Mouse (Mus musculus) spleen, adult 2 months (tissue): ENCODE measurements around the gene Dmbt1. TPM values are rescaled to one million over a fixed set of nuclear protein-coding genes. Genes with fewer than 3 reads are reported as not detected.
A peak's percentile ranks its signal among the peaks of the same experiment; 100 is the strongest.
"Not testable (repeated sequence)": the region's sequence is repeated elsewhere in the genome, so short reads cannot be mapped to it uniquely, and the experiment has no call there.

Source experiments
- DNase-seq, 2 experiments: peaks; one replicate each; pipeline versions ENCODE4 v3.0.0 to v3.0.0-alpha.2; 2012 to 2021; ENCODE audit warnings: low spot score in 2 of 2, low read depth in 1 of 2
- H3K27ac ChIP-seq: fragments of 200-500 bp; 2 replicates; pipeline ENCODE4 v1.5.1; 2012; ENCODE audit warnings: low read length, inconsistent platforms; ENCODE audit not compliant: insufficient read depth
- H3K27me3 ChIP-seq: fragments of 200-500 bp; 2 replicates; pipeline ENCODE4 v1.6.1; 2012; ENCODE audit warnings: mild to moderate bottlenecking, moderate library complexity, low read length, inconsistent platforms; ENCODE audit not compliant: control insufficient read depth, insufficient read depth
- H3K36me3 ChIP-seq: fragments of 200-500 bp; 2 replicates; pipeline ENCODE4 v1.6.1; 2012; ENCODE audit warnings: mild to moderate bottlenecking, low read length, inconsistent platforms; ENCODE audit not compliant: control insufficient read depth, insufficient read depth
- H3K4me1 ChIP-seq: fragments of 200-500 bp; 2 replicates; pipeline ENCODE4 v1.6.1; 2011; ENCODE audit warnings: inconsistent platforms; ENCODE audit not compliant: control insufficient read depth, insufficient read depth, insufficient read length
- H3K4me3 ChIP-seq: fragments of 200-500 bp; 2 replicates; pipeline ENCODE4 v1.5.1; 2011; ENCODE audit warnings: mild to moderate bottlenecking, inconsistent platforms; ENCODE audit not compliant: insufficient read depth, insufficient read length; ENCODE audit errors: extremely low read depth
- CTCF ChIP-seq: fragments of 200-500 bp; IDR thresholded peaks from 2 replicates; pipeline ENCODE4 v1.5.1; 2011; ENCODE audit warnings: mild to moderate bottlenecking, inconsistent platforms; ENCODE audit not compliant: insufficient read depth, insufficient read length, insufficient replicate concordance; ENCODE audit errors: extremely low read depth
- POLR2A ChIP-seq: fragments of 200-500 bp; IDR thresholded peaks from 2 replicates; pipeline ENCODE4 v1.6.1; 2011; ENCODE audit warnings: low read depth, low read length, inconsistent platforms
- WGBS: fragments of 180-500 bp; shearing (Covaris S2); methylation state at CpG from one replicate; pipeline ENCODE4 v1.1.7; 2018; 5-methylcytosine and 5-hydroxymethylcytosine counted together
- polyA plus RNA-seq: library from polyadenylated mRNA; depleted of rRNA; stranded (reverse); fragments of >200 nt; gene quantifications from 2 replicates; pipeline ENCODE4 v1.2.3, GENCODE M21; 2012

The Dmbt1 gene
- polyA plus RNA-seq, 1 experiment: 117 TPM

DNA sequence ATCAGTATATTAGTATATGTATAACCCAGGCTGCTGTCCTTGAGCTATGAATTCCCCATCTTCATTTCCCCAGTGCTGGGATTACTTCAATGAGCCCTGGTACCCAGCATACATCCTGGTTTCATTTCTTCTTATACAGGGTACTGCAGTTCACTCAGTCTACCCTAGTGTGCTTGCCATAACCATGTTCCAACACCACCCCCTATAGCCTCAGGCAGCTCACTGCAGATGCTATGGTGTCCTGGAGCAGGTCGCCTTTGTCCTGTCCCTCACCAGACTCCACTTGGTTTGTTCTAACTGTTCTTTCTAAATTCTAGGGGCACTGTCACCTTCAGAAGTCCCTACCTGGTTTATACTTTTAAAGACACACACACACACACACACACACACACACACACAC is 10.8 kb downstream of the Dmbt1 start:
- Histone ChIP-seq H3K4me1 (no peaks in the 10 kb centered on the region), H3K36me3 (no peaks in the 10 kb centered on the region), H3K27me3 (no peaks in the 10 kb centered on the region), H3K4me3 (no peak overlapping the region), H3K27ac (no peak overlapping the region)
- 59% methylated on average over 1 of the region's 1 CpGs for WGBS
- DNase-seq: no peak
- no peak for TF ChIP-seq CTCF
- TF ChIP-seq POLR2A: no peak

DNA sequence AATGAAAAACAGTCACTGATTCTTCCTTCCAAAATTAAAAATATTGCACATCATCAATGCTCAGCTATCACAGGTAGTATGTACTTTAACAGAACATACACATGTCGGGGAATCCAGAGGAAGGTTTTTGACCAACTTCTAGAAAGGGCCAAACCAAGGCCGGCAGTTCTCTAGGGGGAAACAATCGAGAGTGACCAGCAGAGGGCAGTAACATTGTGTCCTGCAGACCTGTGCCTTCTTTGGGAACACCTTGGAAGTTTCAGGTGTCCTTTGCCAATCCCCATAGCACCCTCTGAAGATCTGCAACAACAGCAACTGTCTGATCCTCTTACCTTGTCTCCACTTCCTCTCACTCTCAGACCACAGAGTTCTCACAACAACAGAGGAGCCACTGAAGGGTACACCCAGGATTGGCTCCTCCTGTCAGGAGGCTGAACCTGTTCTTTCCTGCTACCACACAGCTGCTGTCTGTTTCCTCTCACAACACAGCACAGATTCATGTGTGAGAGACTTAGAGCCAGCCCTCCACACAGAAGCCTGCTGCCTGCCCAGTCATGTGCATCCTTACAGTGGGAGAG is 13.5 kb downstream of the Dmbt1 start:
- H3K36me3 ChIP-seq, H3K4me1 ChIP-seq, H3K27me3 ChIP-seq, H3K4me3 ChIP-seq: not testable (repeated sequence)
- 0 out of 2 replicates have a peak overlapping the region, but pooled peaks have one; percentile 44 for H3K27ac ChIP-seq
- 30% methylated on average over 3 of the region's 3 CpGs for WGBS
- peak in 1 of 2 experiments; percentile 5 for DNase-seq

DNA sequence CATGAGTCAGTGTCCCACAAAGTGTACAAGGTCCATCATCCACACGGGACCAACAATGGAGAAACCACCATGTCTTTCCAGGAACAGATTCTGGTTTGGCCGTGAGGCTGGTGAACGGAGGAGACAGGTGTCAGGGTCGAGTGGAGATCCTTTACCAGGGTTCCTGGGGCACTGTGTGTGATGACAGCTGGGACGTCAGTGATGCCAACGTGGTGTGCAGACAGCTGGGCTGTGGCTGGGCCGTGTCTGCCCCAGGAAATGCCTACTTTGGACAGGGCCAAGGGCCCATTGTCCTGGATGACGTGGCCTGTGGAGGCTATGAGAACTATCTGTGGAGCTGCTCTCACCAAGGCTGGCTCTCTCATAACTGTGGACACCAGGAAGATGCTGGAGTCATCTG is 18.0 kb downstream of the Dmbt1 start:
- not testable (repeated sequence) for H3K27ac ChIP-seq, H3K4me3 ChIP-seq, H3K27me3 ChIP-seq, H3K36me3 ChIP-seq, DNase-seq, H3K4me1 ChIP-seq
- WGBS: 80% methylated on average over 8 of the region's 8 CpGs

DNA sequence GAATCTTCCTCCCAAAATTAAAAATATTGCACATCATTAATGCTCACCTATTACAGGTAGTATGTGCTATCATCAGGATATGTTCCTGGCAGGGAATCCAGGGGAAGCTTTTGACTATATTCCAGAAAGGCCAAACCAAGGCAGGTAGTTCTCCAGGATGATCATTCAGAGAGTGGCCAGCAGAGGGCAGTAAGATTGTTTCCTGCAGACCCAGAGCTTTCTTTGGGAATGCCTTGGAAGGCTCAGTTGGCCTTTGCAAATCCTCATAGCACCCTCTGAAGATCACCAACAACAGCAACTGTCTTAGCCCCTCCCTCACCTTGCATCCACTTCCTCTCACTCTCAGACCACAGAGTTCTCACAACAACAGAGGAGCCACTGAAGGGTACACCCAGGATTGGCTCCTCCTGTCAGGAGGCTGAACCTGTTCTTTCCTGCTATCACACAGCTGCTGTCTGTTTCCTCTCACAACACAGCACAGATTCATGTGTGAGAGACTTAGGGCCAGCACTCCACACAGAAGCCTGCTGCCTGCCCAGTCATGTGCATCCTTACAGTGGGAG is 23.0 kb downstream of the Dmbt1 start:
- Histone ChIP-seq H3K27me3 (no peaks in the 10 kb centered on the region), H3K4me3 (no peak overlapping the region), H3K27ac (no peak overlapping the region), H3K4me1 (no peaks in the 10 kb centered on the region), H3K36me3 (no peaks in the 10 kb centered on the region)
- TF ChIP-seq CTCF: no peak
- TF ChIP-seq POLR2A: no peak
- no peak for DNase-seq

DNA sequence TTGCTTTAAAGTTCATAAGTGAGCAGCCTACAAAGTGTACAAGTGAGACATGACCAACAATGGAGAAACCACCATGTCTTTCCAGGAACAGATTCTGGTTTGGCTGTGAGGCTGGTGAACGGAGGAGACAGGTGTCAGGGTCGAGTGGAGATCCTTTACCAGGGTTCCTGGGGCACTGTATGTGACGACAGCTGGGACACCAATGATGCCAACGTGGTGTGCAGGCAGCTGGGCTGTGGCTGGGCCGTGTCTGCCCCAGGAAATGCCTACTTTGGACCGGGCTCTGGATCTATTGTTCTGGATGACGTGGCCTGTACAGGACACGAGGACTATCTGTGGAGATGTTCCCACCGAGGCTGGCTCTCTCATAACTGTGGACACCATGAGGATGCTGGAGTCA is 26.1 kb downstream of the Dmbt1 start:
- H3K27me3 ChIP-seq, H3K27ac ChIP-seq, H3K4me3 ChIP-seq, H3K36me3 ChIP-seq, DNase-seq, H3K4me1 ChIP-seq: not testable (repeated sequence)
- 74% methylated on average over 9 of the region's 9 CpGs for WGBS

DNA sequence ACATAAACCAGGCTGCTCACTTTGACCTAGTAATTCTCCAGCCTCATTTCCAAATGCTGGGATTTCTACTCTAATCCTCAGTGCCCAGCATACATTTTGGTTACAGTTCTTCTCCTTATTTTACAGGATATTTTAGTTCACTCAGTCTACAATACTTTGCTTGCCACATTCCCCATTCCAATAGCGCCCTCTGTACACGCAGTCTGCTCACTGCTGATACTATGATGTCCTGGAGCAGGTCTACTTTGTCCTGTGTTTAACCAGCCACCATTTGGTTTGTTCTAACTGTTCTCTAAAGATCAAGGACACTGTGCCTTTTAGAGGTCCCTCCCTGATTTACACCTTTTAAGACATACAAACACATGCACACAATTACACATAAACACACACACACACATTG is 28.0 kb downstream of the Dmbt1 start:
- H3K27ac ChIP-seq, H3K4me1 ChIP-seq, H3K27me3 ChIP-seq, H3K4me3 ChIP-seq, H3K36me3 ChIP-seq, DNase-seq: not testable (repeated sequence)
- WGBS: 76% methylated on average over 2 of the region's 2 CpGs

DNA sequence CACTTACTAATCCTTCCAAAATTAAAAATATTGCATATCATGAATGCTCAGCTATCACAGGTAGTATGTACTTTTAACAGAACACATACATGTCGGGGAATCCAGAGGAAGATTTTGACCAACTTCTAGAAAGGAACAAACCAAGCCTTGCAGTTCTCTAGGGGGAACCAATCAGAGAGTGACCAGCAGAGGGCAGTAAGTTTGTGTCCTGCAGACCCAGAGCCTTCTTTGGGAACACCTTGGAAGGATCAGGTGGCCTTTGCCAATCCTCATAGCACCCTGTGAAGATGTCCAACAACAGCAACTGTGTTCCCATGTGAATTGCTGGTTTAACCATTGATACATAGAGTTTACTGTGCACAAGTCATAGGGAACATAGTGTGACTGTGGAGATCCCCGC is 30.7 kb downstream of the Dmbt1 start:
- H3K27ac ChIP-seq: no peak overlapping the region
- TF ChIP-seq POLR2A (no peak), CTCF (no peak)
- no peak for DNase-seq

DNA sequence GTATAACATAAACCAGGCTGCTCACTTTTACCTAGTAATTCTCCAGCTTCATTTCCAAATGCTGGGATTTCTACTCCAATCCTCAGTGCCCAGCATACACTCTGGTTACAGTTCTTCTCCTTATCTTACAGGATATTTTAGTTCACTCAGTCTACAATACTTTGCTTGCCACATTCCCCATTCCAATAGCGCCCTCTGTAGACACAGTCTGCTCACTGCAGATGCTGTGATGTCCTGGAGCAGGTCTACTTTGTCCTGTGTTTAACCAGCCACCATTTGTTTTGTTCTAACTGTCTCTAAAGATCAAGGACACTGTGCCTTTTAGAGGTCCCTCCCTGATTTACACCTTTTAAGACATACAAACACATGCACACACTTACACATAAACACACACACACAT is 36.3 kb downstream of the Dmbt1 start:
- H3K4me3 ChIP-seq, H3K36me3 ChIP-seq, H3K27me3 ChIP-seq, H3K4me1 ChIP-seq, H3K27ac ChIP-seq: not testable (repeated sequence)
- 7% methylated on average over 1 of the region's 1 CpGs for WGBS
- DNase-seq: peak in 1 of 2 experiments; percentile 22

More for the DNA sequence above, 30.7 kb downstream of the Dmbt1 start:
- H3K4me3 ChIP-seq: no peak overlapping the region
- H3K36me3 ChIP-seq: no peaks in the 10 kb centered on the region
- no peaks in the 10 kb centered on the region for H3K27me3 ChIP-seq
- WGBS: 82% methylated on average over 2 of the region's 2 CpGs
- H3K4me1 ChIP-seq: no peaks in the 10 kb centered on the region

DNA sequence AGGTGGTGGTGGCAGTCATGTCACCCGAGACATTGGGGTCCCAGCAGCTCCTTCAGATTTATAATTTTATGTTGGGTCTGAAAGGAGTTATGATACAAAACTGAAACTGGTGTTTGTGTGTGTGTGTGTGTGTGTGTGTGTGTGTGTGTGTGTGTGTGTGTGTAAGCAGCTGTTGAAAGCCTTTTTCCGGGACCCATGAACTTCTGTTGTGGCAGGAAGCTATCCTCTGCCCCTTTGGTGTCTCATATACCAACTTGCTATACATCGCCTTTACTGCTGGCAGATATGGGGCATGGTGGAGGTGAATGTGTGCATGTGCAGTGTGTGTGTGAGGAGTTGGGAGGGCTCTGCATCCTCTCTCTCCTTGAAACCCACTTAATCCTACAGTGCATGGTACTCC is 41.6 kb downstream of the Dmbt1 start:
- whole genome bisulfite sequencing: 66% methylated on average over 3 of the region's 3 CpGs
- not testable (repeated sequence) for H3K27ac ChIP-seq, H3K4me1 ChIP-seq, H3K27me3 ChIP-seq, H3K36me3 ChIP-seq, DNase-seq, H3K4me3 ChIP-seq

DNA sequence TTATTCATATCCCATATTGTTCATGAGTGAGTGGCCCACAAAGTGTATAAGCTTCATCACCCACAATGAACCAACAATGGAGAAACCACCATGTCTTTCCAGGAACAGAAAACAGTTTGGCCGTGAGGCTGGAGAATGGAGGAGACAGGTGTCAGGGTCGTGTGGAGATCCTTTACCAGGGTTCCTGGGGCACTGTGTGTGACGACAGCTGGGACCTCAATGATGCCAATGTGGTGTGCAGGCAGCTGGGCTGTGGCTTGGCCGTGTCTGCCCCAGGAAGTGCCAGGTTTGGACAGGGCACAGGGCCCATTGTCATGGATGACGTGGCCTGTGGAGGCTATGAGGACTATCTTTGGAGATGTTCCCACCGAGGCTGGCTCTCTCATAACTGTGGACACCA is 42.2 kb downstream of the Dmbt1 start:
- 67% methylated on average over 6 of the region's 6 CpGs for WGBS
- H3K27me3 ChIP-seq, H3K36me3 ChIP-seq, H3K27ac ChIP-seq, H3K4me1 ChIP-seq, H3K4me3 ChIP-seq, DNase-seq: not testable (repeated sequence)
